9 mouse cellular contexts compared by ENCODE assay signal in the genomic region with DNA sequence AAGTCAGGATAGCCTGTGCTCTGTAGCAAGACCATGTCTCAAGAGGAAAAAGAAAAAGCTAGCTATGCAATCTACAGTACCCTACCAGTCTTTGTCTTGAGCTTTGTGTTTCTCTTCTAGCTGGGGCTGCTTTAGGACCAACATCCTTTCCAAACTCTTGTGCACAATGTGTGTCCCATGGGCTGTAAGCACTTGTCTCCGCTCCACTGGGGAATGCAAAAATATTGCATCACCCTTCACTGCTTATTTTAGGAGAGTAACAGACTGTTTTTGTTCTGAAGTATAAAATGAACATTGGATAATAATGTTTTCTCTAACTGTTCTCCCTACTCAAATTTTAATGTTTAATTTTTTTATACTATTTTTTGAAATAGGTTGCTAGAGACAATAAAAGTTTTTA. TPM values are rescaled to one million over a fixed set of nuclear protein-coding genes. Genes with fewer than 3 reads are reported as not detected.
DNase-seq lines count a peak whose midpoint lies in the region; ATAC-seq lines count a peak whose summit lies in the region.
"Had no signal": no experiment of that assay in that cellular context is flagged by ENCODE, and none has a peak within 500 bp of the region (broad histone marks: within the 10 kb centered on the region; RNA-seq: fewer than 3 reads in every experiment).

No protein-coding gene starts in this region.

- H3K27ac ChIP-seq in liver, embryonic 12.5 days: no peak overlapping the region; the same call in 1 of the 2 replicates
- H3K27ac ChIP-seq in limb, embryonic 13.5 days: no peak overlapping the region
- H3K27ac ChIP-seq in neural tube, embryonic 13.5 days (replicated peaks): no peak overlapping the region

- WGBS in liver, embryonic 12.5 days (ENCODE audit: insufficient replicate concordance): 88% methylated on average over 1 of the region's 1 CpGs
- 89% methylated on average over 1 of the region's 1 CpGs for WGBS in limb, embryonic 13.5 days
- 83% methylated on average over 1 of the region's 1 CpGs for WGBS in neural tube, embryonic 13.5 days

- H3K36me3 ChIP-seq in liver, embryonic 12.5 days: peaks cover 25% of the 10 kb centered on the region
- H3K36me3 ChIP-seq in limb, embryonic 13.5 days: peaks cover 19% of the 10 kb centered on the region
- H3K36me3 ChIP-seq in neural tube, embryonic 13.5 days: peaks cover 9% of the 10 kb centered on the region

- no peak for ATAC-seq in liver, embryonic 12.5 days
- ATAC-seq in limb, embryonic 13.5 days (ENCODE audit: low FRiP score, low read depth): no peak
- ATAC-seq in neural tube, embryonic 13.5 days (ENCODE audit: low read depth): no peak

- H3K4me1 ChIP-seq in liver, embryonic 12.5 days: peaks cover 77% of the 10 kb centered on the region
- peaks cover 66% of the 10 kb centered on the region for H3K4me1 ChIP-seq in limb, embryonic 13.5 days
- peaks cover 82% of the 10 kb centered on the region for H3K4me1 ChIP-seq in neural tube, embryonic 13.5 days (replicated peaks)

- peak overlapping the region; percentile 8; the same call in 1 of the 2 replicates for H3K4me2 ChIP-seq in liver, embryonic 12.5 days
- peak overlapping the region; percentile 76 for H3K4me2 ChIP-seq in limb, embryonic 13.5 days (replicated peaks)
- peak overlapping the region; percentile 80 for H3K4me2 ChIP-seq in neural tube, embryonic 13.5 days

- peak; percentile 18 to 23 for DNase-seq in heart, adult 9 months (ENCODE audit: low spot score in 2 of 2)
- DNase-seq in heart, postnatal 14 days: no peak
- no peak for DNase-seq in liver
- no peak for DNase-seq in thymus, postnatal 10 days (ENCODE audit: low spot score in 2 of 2)
- DNase-seq in gastrocnemius, postnatal 25 days: no peak
- DNase-seq: B cell, adult 2 months had no signal

- no peaks in the 10 kb centered on the region for H3K27me3 ChIP-seq in liver, embryonic 12.5 days (replicated peaks)
- no peaks in the 10 kb centered on the region for H3K27me3 ChIP-seq in limb, embryonic 13.5 days
- no peaks in the 10 kb centered on the region for H3K27me3 ChIP-seq in neural tube, embryonic 13.5 days

- no peaks in the 10 kb centered on the region for H3K9me3 ChIP-seq in liver, embryonic 12.5 days (replicated peaks)
- H3K9me3 ChIP-seq in limb, embryonic 13.5 days: no peaks in the 10 kb centered on the region
- no peaks in the 10 kb centered on the region for H3K9me3 ChIP-seq in neural tube, embryonic 13.5 days

- intact Hi-C loops in heart, postnatal 14 days (cut with DNase I): no loop called here

- no peak overlapping the region for H3K4me3 ChIP-seq in liver, embryonic 12.5 days
- H3K4me3 ChIP-seq in limb, embryonic 13.5 days: peak overlapping the region; percentile 64
- H3K4me3 ChIP-seq in neural tube, embryonic 13.5 days: peak overlapping the region; percentile 86

- H3K9ac ChIP-seq in liver, embryonic 12.5 days: no peak overlapping the region
- no peak overlapping the region for H3K9ac ChIP-seq in limb, embryonic 13.5 days
- H3K9ac ChIP-seq in neural tube, embryonic 13.5 days: 0 out of 2 replicates have a peak overlapping the region, but pooled peaks have one; percentile 2

RNA-seq across cellular contexts. Expression of a gene that starts 2.9 kb away (rescaled TPM):
- total RNA-seq in heart, postnatal 14 days (2021): 10 to 100 TPM; 30.7 to 31.8 TPM
- polyA plus RNA-seq in liver, embryonic 12.5 days (2016; fragmentation: Nextera tagmentation; extraction: Ambion mirVana): 15.7 and 20.3 TPM in 2 replicates
- 149 and 152 TPM in 2 replicates for polyA plus RNA-seq in limb, embryonic 13.5 days (2015; fragmentation: Nextera tagmentation; extraction: Ambion mirVana)
- 183 and 204 TPM in 2 replicates for polyA plus RNA-seq in neural tube, embryonic 13.5 days (2015; fragmentation: Nextera tagmentation; extraction: Ambion mirVana)
- total RNA-seq in gastrocnemius, postnatal 25 days (2021): 10 to 100 TPM; 14.6 to 17.8 TPM

RNA-seq across cellular contexts. Expression of a gene that starts 21.7 kb away (rescaled TPM):
- total RNA-seq in heart, postnatal 14 days (2021): 10 to 100 TPM in 1 of 2 experiments, 1 to 10 TPM in 1; 9.9 to 11.4 TPM
- polyA plus RNA-seq in liver, embryonic 12.5 days (2016; fragmentation: Nextera tagmentation; extraction: Ambion mirVana): 5.6 and 9.1 TPM in 2 replicates
- polyA plus RNA-seq in limb, embryonic 13.5 days (2015; fragmentation: Nextera tagmentation; extraction: Ambion mirVana): 17.2 and 22.5 TPM in 2 replicates
- 20.7 and 23.9 TPM in 2 replicates for polyA plus RNA-seq in neural tube, embryonic 13.5 days (2015; fragmentation: Nextera tagmentation; extraction: Ambion mirVana)
- 1 to 10 TPM; 3.8 TPM for total RNA-seq in gastrocnemius, postnatal 25 days (2021)

RNA-seq across cellular contexts. Expression of a gene that starts 39.6 kb away (rescaled TPM):
- under 1 TPM; 0.12 TPM for total RNA-seq in heart, postnatal 14 days (2021)
- polyA plus RNA-seq in liver, embryonic 12.5 days (2016; fragmentation: Nextera tagmentation; extraction: Ambion mirVana): 0.13 and 0.15 TPM in 2 replicates
- 0.09 and 0.13 TPM in 2 replicates for polyA plus RNA-seq in limb, embryonic 13.5 days (2015; fragmentation: Nextera tagmentation; extraction: Ambion mirVana)
- polyA plus RNA-seq in neural tube, embryonic 13.5 days (2015; fragmentation: Nextera tagmentation; extraction: Ambion mirVana): 12.1 and 12.2 TPM in 2 replicates
- under 1 TPM in 1 of 2 experiments, not detected in 1; 0.03 TPM for total RNA-seq in gastrocnemius, postnatal 25 days (2021)

Comparison
In these comparisons a context has a peak if more than half of its experiments do, and no peak if none do; other contexts are left out.
1. DNase-seq: peak in heart, adult 9 months (2 of 2); none in heart, postnatal 14 days (0 of 2), liver (single experiment), thymus, postnatal 10 days (0 of 2) and gastrocnemius, postnatal 25 days (single experiment).
2. H3K4me2 ChIP-seq: peak in every context shown above with its lines; median percentile 80 in neural tube, embryonic 13.5 days; 76 in limb, embryonic 13.5 days; 8 in liver, embryonic 12.5 days.
3. RNA of a gene that starts 39.6 kb away (polyA plus RNA-seq): 12.1 to 12.2 TPM in neural tube, embryonic 13.5 days; 0.13 to 0.15 TPM in liver, embryonic 12.5 days and 0.09 to 0.13 TPM in limb, embryonic 13.5 days; every median in the first group is over 10 times any median in the second.